18 mouse cellular contexts compared by ENCODE assay signal in the genomic region with DNA sequence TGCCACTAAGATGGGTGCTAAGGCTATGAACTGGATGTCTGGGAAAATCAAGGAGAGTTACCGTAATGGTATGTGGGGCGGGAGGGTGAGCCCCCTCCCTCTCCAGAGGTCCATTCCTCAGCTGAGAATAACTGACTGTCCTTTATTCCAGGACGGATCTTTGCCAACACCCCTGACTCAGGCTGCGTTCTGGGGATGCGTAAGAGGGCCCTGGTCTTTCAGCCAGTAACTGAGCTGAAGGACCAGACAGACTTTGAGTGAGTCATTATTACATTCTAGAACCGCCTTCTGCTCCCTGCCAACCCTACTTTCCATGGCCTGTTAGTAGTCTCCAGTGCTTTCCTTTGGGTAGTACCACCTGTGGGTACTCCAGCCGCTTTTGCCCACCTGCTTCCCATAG. TPM values are rescaled to one million over a fixed set of nuclear protein-coding genes. Genes with fewer than 3 reads are reported as not detected.
"Had no signal": no experiment of that assay in that cellular context is flagged by ENCODE, and none has a peak within 500 bp of the region (broad histone marks: within the 10 kb centered on the region; RNA-seq: fewer than 3 reads in every experiment).

No protein-coding gene starts in this region.

- ATAC-seq: liver, embryonic 12.5 days; midbrain, embryonic 15.5 days had no signal

- H3K4me3 ChIP-seq: limb, embryonic 10.5 days; limb, embryonic 13.5 days; liver, embryonic 12.5 days; liver, embryonic 15.5 days; midbrain, embryonic 12.5 days; midbrain, embryonic 15.5 days; neural tube, embryonic 12.5 days; neural tube, embryonic 15.5 days had no signal

- H3K27me3 ChIP-seq: limb, embryonic 13.5 days; liver, embryonic 12.5 days; liver, embryonic 15.5 days; midbrain, embryonic 12.5 days; midbrain, embryonic 15.5 days; neural tube, embryonic 12.5 days; neural tube, embryonic 15.5 days had no signal

- DNase-seq: kidney, adult 18-20 months; kidney, postnatal 36 days; liver; retina, postnatal 1 day; thymus, adult 2 months; thymus, postnatal 14 days; thymus, postnatal 4 days had no signal

- H3K4me1 ChIP-seq: limb, embryonic 13.5 days; liver, embryonic 12.5 days; liver, embryonic 15.5 days; midbrain, embryonic 12.5 days; midbrain, embryonic 15.5 days; neural tube, embryonic 12.5 days; neural tube, embryonic 15.5 days had no signal

- H3K9me3 ChIP-seq: limb, embryonic 10.5 days; limb, embryonic 13.5 days; liver, embryonic 12.5 days; liver, embryonic 15.5 days; midbrain, embryonic 12.5 days; midbrain, embryonic 15.5 days; neural tube, embryonic 12.5 days; neural tube, embryonic 15.5 days had no signal

- H3K4me2 ChIP-seq: limb, embryonic 13.5 days; liver, embryonic 12.5 days; liver, embryonic 15.5 days; midbrain, embryonic 12.5 days; midbrain, embryonic 15.5 days; neural tube, embryonic 12.5 days; neural tube, embryonic 15.5 days had no signal

- H3K9ac ChIP-seq: limb, embryonic 13.5 days; liver, embryonic 12.5 days; liver, embryonic 15.5 days; midbrain, embryonic 12.5 days; midbrain, embryonic 15.5 days; neural tube, embryonic 12.5 days; neural tube, embryonic 15.5 days had no signal

- H3K27ac ChIP-seq: kidney, postnatal 0 days; limb, embryonic 10.5 days; limb, embryonic 13.5 days; liver, embryonic 12.5 days; liver, embryonic 15.5 days; macrophage; midbrain, embryonic 12.5 days; midbrain, embryonic 15.5 days; neural tube, embryonic 12.5 days; neural tube, embryonic 15.5 days had no signal

RNA-seq across cellular contexts. Expression of a gene that starts 35.5 kb away (rescaled TPM):
- total RNA-seq: megakaryocyte, adult 5-6 weeks had no signal
- polyA plus RNA-seq: liver, embryonic 12.5 days; macrophage had no signal
